Mouse (Mus musculus): Measurements from ENCODE around the gene Rln1.

Gene Rln1

GRCm38 (mm10) chr19:29334068-29334745 is at the start of gene Rln1:
TSS of gene Rln1 (minus strand) at chr19:29334670.
- DNase-seq, result peak; percentile 53 to 55

- DNase-seq, result no peak
Observed at GRCm38 (mm10) chr19:29383368-29383767, 48.9 kb upstream of the Rln1 start.

- DNase-seq, result no peak
Observed at GRCm38 (mm10) chr19:29379839-29380603, 45.6 kb upstream of the Rln1 start.

GRCm38 (mm10) chr19:29376382-29376781 is 41.9 kb upstream of the Rln1 start:
- no peak for DNase-seq

GRCm38 (mm10) chr19:29374947-29375346 is 40.5 kb upstream of the Rln1 start:
- no peak for DNase-seq

GRCm38 (mm10) chr19:29373438-29373837 is 39.0 kb upstream of the Rln1 start:
- DNase-seq, result no peak

GRCm38 (mm10) chr19:29372621-29373020 is 38.2 kb upstream of the Rln1 start:
- no peak for DNase-seq

- DNase-seq, result no peak
Observed at GRCm38 (mm10) chr19:29372138-29372537, 37.7 kb upstream of the Rln1 start.

GRCm38 (mm10) chr19:29371284-29372081 is 37.0 kb upstream of the Rln1 start:
- DNase-seq, result no peak

- DNase-seq, result no peak
Observed at GRCm38 (mm10) chr19:29370545-29371283, 36.2 kb upstream of the Rln1 start.

GRCm38 (mm10) chr19:29370112-29370511 is 35.6 kb upstream of the Rln1 start:
- DNase-seq, result no peak

GRCm38 (mm10) chr19:29368671-29369309 is 34.3 kb upstream of the Rln1 start:
- DNase-seq, result no peak

GRCm38 (mm10) chr19:29368041-29368440 is 33.6 kb upstream of the Rln1 start:
- no peak for DNase-seq

- peak; percentile 54 to 74 for DNase-seq
Observed at GRCm38 (mm10) chr19:29366969-29367622, 32.6 kb upstream of the Rln1 start, which contains the start of the genes Plgrkt and Cd274. TSS of gene Plgrkt (minus strand) at chr19:29367390. TSS of gene Cd274 (plus strand) at chr19:29367455.

- DNase-seq, result no peak
Observed at GRCm38 (mm10) chr19:29366226-29366968, 31.9 kb upstream of the Rln1 start.

- no peak for DNase-seq
Observed at GRCm38 (mm10) chr19:29365105-29365504, 30.6 kb upstream of the Rln1 start.

GRCm38 (mm10) chr19:29364076-29364475 is 29.6 kb upstream of the Rln1 start:
- no peak for DNase-seq

GRCm38 (mm10) chr19:29363557-29363956 is 29.1 kb upstream of the Rln1 start:
- no peak for DNase-seq

GRCm38 (mm10) chr19:29362173-29362930 is 27.9 kb upstream of the Rln1 start:
- DNase-seq, result no peak
